Mouse (Mus musculus): Measurements from ENCODE around the gene Gpc1.

- TF ChIP-seq ZC3H11A (IDR thresholded peaks at IDR 0.05; ENCODE audit: borderline replicate concordance, low read depth, low read length), result no peak
- TF ChIP-seq CHD2 (IDR thresholded peaks at IDR 0.05; ENCODE audit: low read depth, low read length), result no peak
These were observed 866 bp downstream of the Gpc1 start for GRCm38 (mm10) chr1:92832011-92833010.
